Mouse (Mus musculus) lung, adult 18-20 months (tissue): ENCODE measurements around the gene Oas3.

Experiments
- DNase-seq, 2 experiments: peaks; one replicate each; pipeline ENCODE4 v3.0.0; 2022; ENCODE audit warnings: mixed read lengths in 2 of 2

Oas3 gene

DNA sequence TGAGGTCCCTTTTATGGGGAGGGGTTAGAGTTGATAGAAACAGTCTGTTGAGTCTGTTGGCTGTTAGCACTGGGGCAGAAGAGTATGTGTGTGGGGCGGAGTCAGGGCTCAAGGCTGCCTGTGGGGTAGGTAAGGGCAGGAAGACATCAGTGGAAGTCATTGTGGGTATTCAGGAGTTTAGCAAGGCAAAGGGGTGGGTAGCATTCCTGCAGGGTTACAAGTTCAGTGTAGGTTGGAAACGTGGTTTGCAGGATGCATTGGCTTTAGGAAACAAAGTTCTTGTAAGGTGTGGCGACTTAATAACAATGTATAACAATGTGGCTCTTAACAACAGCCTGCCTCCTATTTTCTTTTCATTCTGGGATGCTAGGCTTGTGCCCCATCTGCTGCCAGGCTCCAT is 26.3 kb downstream of the Oas3 start:
- DNase-seq, result no peak

DNA sequence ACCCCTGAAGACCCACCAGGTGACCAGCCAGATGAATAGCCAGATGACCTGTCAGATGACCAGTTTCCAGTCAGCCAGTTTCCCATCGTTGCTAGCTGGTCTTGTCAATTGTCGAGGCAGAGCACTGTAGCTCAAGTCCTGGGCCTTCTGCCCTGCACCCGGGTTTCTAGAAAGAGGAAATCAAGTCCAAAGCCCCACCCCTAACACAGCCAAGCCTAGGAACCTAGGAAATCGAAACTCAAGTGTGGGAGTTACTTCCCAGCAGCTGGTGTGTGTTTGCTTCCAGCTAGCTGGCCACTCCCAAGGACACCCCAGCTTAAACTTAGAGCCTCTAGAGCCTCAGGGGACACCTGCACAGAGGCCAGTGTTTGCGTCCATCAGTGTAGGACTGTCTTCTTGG is 27.8 kb downstream of the Oas3 start, which contains the start of gene Oas2:
Gene Oas2 (minus strand): TSS at position 166 of the 400 bp plus-strand sequence.
- DNase-seq, result peak; percentile 9 to 11

DNA sequence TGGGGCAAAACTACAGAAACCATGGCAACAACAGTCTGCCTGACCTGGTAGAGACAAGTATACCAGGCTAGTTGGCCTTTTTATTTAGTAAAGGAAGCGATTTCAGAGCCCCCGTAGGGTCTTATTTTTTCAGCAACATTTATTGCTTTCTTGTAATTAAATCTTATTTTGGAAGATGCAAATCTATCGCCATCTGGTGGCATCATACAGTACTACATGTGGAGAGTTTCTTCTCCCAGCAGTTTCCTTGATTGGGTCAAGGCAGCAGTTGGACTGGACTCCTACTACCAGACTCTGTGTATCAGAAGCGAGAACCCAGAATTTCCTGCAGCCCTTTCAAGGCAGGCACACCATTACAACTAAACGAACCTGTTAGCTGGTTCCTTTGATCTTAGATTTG is 31.0 kb downstream of the Oas3 start:
- DNase-seq, result peak in 1 of 2 experiments; percentile 35

DNA sequence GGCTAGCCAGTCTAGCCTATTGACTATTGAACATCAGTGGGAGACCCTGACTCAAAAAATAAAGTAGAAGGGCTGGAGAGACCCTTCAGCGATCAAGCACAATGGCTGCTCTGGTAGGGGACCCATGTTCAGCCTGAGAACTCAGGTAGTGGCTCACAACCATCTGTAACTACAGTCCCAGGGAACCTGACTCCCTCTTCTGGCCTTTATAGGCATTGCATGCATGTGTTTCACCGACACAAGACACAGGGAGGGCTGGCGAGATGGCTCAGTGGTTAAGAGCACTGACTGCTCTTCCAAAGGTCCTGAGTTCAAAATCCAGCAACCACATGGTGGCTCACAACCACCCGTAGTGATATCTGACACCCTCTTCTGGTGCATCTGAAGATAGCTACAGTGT is 35.3 kb downstream of the Oas3 start:
- peak; percentile 9 to 11 for DNase-seq

DNA sequence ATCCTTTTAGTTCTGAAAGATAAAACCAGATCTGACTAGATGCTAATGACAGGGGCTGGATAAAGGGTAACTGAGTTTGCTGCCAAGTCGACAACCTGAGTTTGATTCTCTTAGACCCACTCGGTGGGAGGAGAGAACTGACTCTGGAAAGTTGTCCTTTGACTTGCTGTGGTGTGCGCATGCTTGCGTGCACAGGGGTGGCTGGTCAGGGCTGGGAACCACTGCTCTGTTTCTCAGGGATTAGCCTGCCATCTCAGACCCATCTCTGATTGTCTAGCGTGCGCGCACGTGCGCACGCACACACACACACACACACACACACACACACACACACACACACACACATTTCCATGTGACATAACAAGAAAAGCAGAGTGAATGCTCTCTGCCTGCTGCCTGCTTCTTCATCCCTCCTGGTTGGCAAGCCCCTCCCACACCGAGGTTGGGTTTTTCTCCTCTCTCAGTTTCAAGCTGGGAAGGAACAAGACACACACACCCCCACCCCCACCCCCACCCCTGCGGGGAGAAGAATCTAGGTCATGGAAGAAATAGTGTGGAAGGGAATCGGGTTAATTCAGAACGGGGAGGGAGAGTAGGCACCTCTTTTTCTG is 43.0 kb downstream of the Oas3 start:
- DNase-seq, result no peak

DNA sequence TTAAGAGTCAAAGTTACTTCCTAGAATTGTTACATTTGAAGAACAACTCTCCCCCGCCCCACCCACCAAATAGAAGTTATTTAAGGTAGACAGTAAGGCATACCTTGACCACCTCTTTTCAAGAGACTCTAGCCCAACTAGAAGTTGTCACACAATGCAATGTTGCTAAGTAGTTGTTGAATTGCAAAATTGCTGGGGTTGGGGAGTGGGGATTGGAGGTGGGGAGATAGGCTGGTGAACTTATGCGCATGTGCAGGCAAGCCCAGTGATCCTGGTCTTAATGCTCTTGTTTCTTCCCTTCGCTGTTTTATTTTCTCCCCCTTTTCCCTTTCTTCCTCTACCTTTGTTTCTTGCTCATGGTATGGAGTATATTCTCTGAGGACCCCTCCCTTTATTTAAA is 43.8 kb downstream of the Oas3 start:
- no peak for DNase-seq

DNA sequence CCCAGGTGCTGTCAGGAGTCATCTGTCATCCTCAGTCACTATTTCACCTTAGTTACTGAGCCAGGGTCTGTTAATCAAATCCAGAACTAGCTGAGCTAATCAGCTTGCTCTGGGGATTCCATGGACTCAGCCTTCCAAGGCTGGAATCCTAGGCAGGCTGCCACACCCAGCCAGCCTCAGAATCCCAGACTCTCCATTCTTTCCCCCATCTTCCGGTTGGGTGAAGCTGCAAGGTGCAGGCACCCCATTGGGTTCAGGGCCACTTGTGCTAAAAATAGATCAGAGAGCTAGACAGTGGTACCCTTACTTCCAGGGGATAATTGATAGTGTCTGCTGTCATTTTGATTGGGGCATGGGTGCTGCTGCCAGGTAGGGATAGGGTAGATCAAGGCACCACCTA is 44.7 kb downstream of the Oas3 start:
- no peak for DNase-seq

DNA sequence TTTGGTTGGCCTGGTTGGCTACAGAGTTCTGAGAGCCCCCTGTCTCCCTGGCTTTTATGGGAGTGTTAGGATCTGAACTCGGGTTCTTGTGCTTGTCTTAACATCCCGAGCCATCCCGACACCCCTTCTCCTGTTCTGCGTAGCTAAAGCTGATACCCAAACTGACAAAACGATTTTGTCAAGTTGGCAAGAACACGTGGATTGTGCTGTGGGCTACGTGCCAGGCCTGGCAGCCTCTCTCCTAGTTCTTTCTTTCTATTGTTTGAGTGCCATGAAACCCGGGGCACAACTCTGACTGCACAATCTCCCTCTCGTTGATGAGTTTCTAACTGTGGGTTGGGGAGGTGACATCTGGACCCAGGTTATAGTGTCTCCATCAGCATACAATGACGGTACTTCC is 48.1 kb downstream of the Oas3 start:
- DNase-seq, result no peak

DNA sequence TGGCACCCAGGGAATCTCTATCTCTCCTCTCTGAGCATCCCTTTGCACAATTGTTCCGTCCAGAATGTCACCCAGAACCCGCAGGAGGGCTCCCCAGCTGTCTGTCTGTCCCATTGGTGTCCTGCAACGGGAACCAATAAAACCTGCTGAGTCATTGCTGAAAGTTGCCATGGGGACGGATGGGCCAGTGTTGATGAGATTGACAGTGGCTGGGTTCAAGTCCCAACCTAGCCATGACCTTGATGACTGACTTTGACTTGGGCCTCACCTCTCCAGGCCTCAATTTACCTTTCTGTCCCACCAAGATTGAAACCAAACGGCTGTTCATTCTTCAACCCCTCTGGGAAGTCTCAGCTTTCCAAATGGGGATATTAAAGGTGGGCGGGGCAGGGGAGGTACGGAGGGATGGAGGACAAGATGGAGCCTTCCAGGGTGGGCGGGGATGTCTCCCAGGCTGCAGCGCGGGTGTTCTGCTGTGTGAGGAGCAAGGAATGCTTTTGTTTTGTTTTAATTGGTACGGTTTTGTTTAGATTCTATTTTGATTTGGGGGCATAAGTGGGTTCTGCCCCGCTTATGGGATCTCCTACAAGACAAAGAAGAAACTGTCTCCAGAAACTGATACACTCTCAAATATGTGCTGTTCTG is 51.5 kb downstream of the Oas3 start:
- DNase-seq, result no peak

DNA sequence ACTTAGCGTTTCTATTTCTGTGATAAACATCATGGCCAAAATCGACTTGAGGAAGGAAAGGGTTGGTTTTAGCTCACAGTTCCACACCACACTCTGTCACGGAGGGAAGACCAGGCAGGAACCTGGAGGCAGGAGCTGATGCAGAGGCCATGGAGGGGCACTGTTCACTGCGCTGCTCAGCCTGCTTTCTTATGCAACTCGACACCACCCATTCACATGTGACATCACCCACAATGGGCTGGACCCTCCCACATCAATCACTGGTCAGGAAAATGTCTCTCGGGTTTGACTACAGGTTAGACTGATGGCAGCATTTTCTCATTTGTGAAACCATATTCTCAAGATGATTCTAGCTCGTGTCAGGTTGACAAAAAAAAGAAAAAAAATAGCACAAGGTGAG is 56.5 kb downstream of the Oas3 start:
- DNase-seq, result no peak

DNA sequence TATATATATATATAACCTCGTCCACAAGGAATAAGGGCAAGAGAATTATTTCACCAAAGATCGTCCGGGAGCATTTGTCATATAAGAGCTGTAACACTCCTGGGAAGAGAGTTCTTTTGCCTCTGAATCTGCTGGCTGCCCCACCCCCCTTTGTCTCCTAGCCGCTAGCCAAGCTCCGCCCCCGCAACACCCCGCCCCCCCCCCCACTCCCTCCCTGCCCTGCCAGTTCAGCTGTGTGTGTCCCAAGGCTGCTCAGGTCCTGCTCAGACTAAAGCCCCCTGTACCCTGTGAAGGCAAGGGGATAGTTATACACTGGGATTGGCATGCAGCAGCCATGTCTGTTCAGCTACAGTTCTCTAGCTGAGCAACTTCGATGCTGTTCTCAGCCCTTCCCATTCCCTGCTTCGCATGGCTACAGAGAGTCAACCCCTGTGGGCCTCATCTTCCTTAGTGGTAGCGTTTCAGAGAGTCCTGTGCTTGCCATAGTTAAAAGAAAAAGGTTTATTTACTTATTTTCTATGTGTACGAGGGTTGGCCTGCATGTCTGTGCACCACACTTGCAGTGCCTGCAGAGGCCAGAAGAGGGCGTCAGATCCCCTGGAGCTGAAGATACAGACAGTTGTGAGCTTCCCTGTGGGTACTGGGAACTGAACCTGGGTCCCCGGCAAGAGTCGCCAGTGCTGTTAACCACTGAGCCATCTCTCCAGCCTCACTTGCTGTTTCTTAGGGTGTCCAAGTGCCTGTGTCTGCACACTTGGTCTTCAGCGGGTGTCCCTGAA is 58.7 kb downstream of the Oas3 start:
- DNase-seq, result no peak

DNA sequence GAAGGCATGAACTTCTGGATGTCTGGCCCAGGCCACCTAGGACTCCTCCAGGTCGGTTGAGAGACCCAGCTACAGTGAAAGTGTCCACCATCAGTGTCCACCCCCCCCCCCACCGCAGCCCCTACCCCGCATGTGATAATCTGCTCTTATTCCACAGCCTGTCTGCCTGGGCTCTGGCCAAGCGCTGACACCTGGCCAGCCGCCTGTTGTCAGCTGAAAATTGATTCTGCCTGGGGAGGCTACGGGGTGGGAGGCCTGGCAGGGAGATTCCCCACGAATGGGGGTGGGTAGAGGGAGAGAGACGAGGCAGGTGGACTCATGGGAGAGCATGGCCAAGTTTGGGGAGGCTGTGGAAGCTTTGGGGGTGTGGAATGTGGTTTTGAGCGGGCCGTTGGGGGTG is 60.3 kb downstream of the Oas3 start:
- no peak for DNase-seq

DNA sequence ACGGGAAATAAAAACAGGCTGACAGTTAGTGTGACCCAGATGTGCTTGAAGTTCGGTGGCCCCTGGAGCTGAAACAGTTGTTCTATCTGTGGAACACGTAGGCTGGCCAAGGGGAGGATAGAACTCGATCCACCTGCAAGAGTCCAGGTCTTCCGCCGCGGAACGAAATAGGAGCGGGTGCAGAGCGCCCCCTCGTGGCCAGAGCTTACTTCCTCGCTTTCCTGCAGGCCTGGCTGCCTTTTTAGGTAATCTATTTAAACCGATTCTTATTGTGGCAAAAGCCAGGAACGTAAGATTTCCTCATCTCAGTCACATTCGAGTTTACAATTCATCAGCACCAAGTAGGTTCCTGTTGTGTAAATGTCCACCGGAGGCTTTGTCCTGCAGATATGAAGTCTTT is 63.1 kb downstream of the Oas3 start:
- DNase-seq, result peak; percentile 16 to 26

DNA sequence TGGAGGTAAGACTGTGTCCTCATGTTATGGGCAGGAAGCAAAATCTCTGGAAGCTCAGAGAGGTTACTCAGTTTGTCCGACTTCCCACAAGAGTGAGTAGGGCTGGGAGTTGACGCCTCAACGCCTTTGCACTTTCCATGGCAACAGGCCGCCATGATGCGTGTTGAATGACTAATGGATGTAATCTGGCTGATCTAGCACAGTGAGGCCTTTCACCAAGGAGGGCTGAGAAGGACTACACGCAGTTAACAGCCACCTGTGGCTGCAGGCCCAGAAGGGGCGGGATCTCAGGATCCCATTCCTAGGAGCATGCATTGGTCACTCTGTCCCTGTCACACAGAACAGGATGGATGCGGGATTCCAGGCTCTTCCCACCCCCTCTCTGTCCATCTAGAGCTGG is 64.7 kb downstream of the Oas3 start:
- DNase-seq, result no peak

DNA sequence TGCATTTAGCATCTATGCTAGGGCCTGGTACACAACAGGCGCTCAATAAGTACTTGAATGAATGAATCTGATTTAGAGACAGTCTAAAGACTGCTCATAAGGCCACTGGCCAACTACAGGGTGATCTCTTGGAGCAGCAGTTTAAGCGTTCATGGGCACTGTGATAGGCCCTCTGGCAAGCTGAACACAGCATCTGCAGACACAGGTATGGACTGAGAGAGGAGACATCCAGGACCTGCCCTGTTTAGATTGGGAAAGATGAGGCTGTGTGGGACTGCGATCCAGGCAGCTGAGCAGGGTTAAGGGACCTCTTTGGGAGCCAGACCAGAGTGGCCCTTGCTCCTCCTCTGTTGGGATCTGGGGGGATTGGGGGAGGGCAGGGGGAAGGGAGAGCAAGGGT is 65.6 kb downstream of the Oas3 start, which contains the start of gene Dtx1:
Gene Dtx1 (minus strand): TSS at position 101 of the 400 bp plus-strand sequence.
- DNase-seq, result no peak

DNA sequence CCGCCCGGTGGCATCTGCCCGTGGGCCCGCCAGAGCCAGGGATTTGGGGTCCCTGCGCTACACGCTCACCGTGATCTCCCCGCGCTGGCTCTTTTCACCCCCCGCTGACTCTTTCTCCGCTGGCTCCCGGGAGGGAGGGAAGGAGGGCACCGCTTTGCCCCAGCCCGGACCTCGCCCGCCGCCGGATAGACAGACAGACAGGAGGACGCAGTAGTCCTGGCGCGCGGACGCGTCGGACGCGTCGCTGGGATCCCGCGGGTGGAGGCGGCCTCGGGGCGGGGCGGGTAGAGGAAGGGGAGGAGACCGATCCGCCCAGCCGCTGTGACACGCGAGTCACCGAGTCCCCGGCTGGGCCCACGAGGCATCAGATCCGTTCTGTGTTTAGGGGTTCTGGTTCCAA is 66.0 kb downstream of the Oas3 start:
- peak; percentile 14 to 33 for DNase-seq

DNA sequence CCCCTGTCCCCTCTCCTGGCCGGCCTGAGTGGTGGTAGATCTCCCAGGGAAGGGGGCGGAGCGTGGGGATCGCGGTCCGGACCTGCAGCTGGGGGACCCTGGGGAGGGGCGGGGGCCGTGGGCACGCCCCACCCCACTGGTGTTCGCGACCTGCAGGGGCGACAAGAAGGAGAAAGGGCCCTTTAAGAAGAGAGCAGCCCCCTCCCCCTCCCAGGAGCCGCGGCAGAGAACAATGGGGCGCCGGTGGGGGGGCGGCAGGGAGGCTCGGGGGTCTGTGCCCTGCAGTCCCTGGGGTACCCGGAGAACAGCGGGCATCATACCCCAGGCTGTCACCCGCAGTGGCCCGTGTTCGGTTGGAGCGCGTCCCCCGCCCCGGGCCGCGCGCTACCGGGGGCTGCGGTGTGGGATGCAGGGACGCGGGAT is 66.6 kb downstream of the Oas3 start:
- DNase-seq, result no peak

DNA sequence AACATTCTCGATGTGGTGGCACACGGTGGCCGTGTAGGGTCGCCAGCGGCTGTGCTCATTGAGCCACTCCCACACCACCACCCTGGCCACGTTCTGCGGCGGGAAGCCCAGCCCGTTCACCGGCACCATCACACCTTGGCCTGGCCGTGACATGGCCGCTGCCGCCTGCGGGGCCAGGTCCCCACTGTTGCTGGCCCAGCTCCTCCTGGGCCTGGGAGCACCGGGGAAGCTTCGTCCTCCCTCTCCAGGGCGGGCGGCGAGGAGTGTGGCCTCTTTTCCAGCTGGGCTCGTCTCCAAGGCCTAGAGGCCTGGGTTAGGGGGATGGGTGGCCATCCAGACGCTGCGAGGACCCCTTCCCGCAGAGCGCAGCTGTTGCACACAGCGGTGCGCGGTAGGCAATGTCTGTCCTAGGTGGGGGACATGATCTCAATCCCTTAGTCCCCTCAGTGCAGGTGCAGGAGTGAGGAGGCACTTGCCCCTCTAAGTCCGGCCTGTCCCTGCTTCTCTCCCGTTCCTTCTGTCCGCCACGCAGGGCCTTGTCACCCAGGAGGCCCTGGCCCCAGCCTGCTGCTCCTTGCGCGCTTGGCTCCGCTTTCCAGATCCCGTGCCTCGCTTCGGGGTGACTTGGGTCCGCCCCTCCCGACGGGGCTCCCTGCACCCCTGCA is 67.2 kb downstream of the Oas3 start:
- no peak for DNase-seq

DNA sequence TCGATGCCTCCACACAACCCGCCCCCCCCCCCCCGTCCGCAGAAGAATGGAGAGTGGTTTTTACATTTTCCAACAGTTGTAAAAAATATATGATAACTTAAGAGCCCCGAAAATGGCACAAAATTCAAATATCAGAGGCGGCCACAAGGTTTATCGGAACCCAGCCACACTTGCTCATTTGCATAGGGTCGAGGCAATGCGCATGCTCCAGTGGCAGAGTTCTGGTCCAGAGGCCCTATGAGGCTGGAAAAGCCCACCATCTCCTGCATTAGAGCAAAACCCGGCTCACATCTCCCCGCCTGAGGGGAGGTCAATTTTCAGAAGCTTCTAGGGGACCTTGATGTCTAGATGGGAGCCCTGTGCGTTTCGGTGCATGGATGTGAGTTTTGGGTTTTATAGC is 70.5 kb downstream of the Oas3 start:
- DNase-seq, result no peak

DNA sequence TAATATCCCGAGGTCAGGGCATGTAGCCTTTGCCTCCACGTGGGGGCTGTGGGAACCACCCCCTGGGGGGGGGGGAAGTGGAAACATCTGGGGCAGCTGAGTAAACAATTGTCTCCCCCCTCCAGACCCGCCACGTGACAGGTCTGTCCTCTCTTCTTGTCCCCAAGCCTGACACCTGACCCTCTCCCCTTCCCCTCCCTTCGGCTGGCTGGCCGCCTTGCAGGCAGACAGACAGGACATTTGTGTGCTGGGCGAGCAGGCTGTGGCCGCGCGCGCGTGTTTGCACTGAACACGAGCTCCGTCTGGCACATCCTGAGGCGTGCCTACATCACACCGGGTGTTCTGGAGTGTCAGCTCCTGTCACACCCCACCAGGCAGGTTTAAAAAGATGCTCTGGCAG is 70.9 kb downstream of the Oas3 start:
- peak in 1 of 2 experiments; percentile 9 for DNase-seq

DNA sequence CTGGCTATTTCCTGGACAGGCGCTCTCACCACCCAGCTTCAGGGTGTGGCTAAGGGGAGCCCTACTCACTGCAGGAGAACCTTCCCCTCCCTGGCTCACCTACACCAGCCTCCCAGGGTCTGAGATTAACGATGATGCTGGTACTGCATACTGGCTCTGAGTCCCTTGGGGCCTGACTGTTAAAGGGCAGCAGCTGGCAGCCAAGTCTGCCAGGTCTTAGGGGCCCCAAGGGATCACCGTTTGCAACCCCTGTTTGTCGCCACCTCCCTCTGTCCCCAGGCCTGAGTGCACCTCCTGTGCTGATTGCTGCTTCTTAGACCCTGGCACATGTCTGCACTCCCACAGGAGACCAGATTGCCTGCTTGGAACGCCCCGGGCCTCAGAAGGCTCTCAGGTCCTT is 73.0 kb downstream of the Oas3 start:
- DNase-seq, result no peak

DNA sequence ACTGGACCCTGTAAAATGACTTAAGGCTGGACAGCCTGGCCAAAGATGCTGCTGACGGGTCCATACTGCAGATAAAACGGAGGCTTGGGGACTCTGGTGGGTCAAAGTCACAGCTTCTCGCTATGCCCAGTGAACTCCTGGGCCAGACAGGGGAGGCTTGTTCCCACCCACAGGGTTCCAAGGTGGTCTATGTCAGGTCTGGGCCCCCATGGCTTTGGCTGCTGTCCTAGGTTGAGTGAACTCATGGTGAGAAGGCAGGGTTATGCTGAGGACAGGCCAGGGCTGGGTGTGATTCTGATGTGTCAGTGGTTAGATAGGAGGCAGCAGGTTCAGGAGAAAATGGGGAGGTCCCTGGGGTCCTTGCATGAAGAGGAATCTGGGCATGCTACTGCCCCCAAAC is 73.8 kb downstream of the Oas3 start:
- no peak for DNase-seq
